In the genomic region with DNA sequence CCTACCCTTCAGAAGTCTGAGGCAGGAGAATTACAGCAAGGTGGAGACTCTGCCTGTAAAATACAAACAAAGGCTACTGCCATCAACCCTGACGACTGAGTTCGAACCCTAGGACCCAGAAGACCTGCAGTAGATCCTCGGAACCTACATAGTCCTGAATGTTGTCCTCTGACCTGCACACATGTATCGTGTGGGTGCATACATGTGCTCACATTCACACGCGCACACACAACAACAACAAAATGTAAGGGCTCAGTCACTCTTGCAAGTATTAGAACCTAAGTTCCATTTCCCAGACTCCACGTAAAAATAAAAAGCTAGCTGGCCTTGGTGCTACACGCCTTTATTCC, we compare ENCODE assay signal across 8 mouse cellular contexts. TPM values are rescaled to one million over a fixed set of nuclear protein-coding genes. Genes with fewer than 3 reads are reported as not detected.
DNase-seq lines count a peak whose midpoint lies in the region; ATAC-seq and TF ChIP-seq lines count a peak whose summit lies in the region.

No protein-coding gene starts in this region.

- DNase-seq in heart, adult 18-20 months, result no peak
- DNase-seq in forebrain, embryonic 14.5 days (ENCODE audit: low spot score), result no peak
- DNase-seq in B cell, adult 2 months, result no peak
- no peak for DNase-seq in right cerebral cortex, postnatal 10 days (ENCODE audit: low spot score in 2 of 2)
- DNase-seq in ovary, postnatal 36 days (ENCODE audit: low spot score), result no peak

- H3K36me3 ChIP-seq in heart, embryonic 12.5 days, result peaks cover 31% of the 10 kb centered on the region
- peaks cover 27% of the 10 kb centered on the region for H3K36me3 ChIP-seq in E14TG2a.4 (ENCODE audit: insufficient read depth, low read length)
- peaks cover 24% of the 10 kb centered on the region for H3K36me3 ChIP-seq in forebrain, embryonic 14.5 days (ENCODE audit: control insufficient read depth, insufficient read depth, low read length)
- H3K36me3 ChIP-seq in liver, embryonic 15.5 days (replicated peaks), result peaks cover 19% of the 10 kb centered on the region

- peak overlapping the region; percentile 95 for H3K4me2 ChIP-seq in heart, embryonic 12.5 days
- H3K4me2 ChIP-seq in forebrain, embryonic 14.5 days (ENCODE audit: low read length), result peak overlapping the region; percentile 86
- H3K4me2 ChIP-seq in liver, embryonic 15.5 days, result peak overlapping the region; percentile 90

- H3K27ac ChIP-seq in heart, embryonic 12.5 days (ENCODE audit: poor library complexity, severe bottlenecking), result no peak overlapping the region
- H3K27ac ChIP-seq in forebrain, embryonic 14.5 days (ENCODE audit: low read depth, low read length), result no peak overlapping the region; the same call in 1 of the 2 replicates
- H3K27ac ChIP-seq in liver, embryonic 15.5 days (replicated peaks), result peak overlapping the region; percentile 53

- H3K4me1 ChIP-seq in heart, embryonic 12.5 days (replicated peaks), result peaks cover 33% of the 10 kb centered on the region
- peaks cover 17% of the 10 kb centered on the region for H3K4me1 ChIP-seq in E14TG2a.4 (replicated peaks; ENCODE audit: low read depth, low read length)
- peaks cover 6% of the 10 kb centered on the region for H3K4me1 ChIP-seq in forebrain, embryonic 14.5 days (ENCODE audit: control insufficient read depth, insufficient read depth, low read length)
- H3K4me1 ChIP-seq in liver, embryonic 15.5 days (replicated peaks), result peaks cover 41% of the 10 kb centered on the region

- 0 out of 2 replicates have a peak, but pooled peaks cover 3% of the 10 kb centered on the region for H3K27me3 ChIP-seq in heart, embryonic 12.5 days (replicated peaks)
- peaks cover 42% of the 10 kb centered on the region for H3K27me3 ChIP-seq in E14TG2a.4 (ENCODE audit: insufficient read depth, low read length)
- 0 out of 2 replicates have a peak, but pooled peaks cover 6% of the 10 kb centered on the region for H3K27me3 ChIP-seq in forebrain, embryonic 14.5 days (replicated peaks; ENCODE audit: control insufficient read depth, insufficient read depth, low read length)
- peaks cover 11% of the 10 kb centered on the region for H3K27me3 ChIP-seq in liver, embryonic 15.5 days

- WGBS in heart, embryonic 12.5 days, result 26% methylated on average over 8 of the region's 8 CpGs
- WGBS in forebrain, embryonic 14.5 days, result 29% methylated on average over 8 of the region's 8 CpGs
- WGBS in liver, embryonic 15.5 days (ENCODE audit: insufficient replicate concordance), result 28% methylated on average over 8 of the region's 8 CpGs

- no peaks in the 10 kb centered on the region for H3K9me3 ChIP-seq in heart, embryonic 12.5 days (replicated peaks)
- no peaks in the 10 kb centered on the region for H3K9me3 ChIP-seq in E14TG2a.4 (ENCODE audit: low read length)
- H3K9me3 ChIP-seq in forebrain, embryonic 14.5 days (replicated peaks; ENCODE audit: control insufficient read depth, low read length), result no peaks in the 10 kb centered on the region
- no peaks in the 10 kb centered on the region for H3K9me3 ChIP-seq in liver, embryonic 15.5 days (replicated peaks)

- peak overlapping the region; percentile 100 for H3K9ac ChIP-seq in heart, embryonic 12.5 days
- H3K9ac ChIP-seq in forebrain, embryonic 14.5 days (ENCODE audit: low read length), result peak overlapping the region; percentile 97
- peak overlapping the region; percentile 65 for H3K9ac ChIP-seq in liver, embryonic 15.5 days

- no peak for ATAC-seq in heart, embryonic 12.5 days (ENCODE audit: insufficient number of reproducible peaks, low FRiP score)
- ATAC-seq in forebrain, embryonic 14.5 days, result no peak
- ATAC-seq in liver, embryonic 15.5 days (ENCODE audit: insufficient read depth), result peak; percentile 5; the same call in 1 of the 2 replicates

- peak overlapping the region; percentile 100 for H3K4me3 ChIP-seq in heart, embryonic 12.5 days
- peak overlapping the region; percentile 90 for H3K4me3 ChIP-seq in E14TG2a.4 (replicated peaks; ENCODE audit: low read length)
- H3K4me3 ChIP-seq in forebrain, embryonic 14.5 days (ENCODE audit: low read depth, low read length), result peak overlapping the region; percentile 95
- H3K4me3 ChIP-seq in liver, embryonic 15.5 days (replicated peaks), result peak overlapping the region; percentile 92

- TF ChIP-seq CTCF in E14TG2a.4 (conservative IDR thresholded peaks at IDR 0.05; ENCODE audit: low read length), result no peak

RNA-seq across cellular contexts. Expression of a gene that starts 0.6 kb away (rescaled TPM):
- 29.2 and 35.2 TPM in 2 replicates for polyA plus RNA-seq in heart, embryonic 12.5 days (2016; fragmentation: Nextera tagmentation; extraction: Ambion mirVana)
- total RNA-seq in heart, adult 18-20 months (2021), result 10 to 100 TPM; 37.8 to 39.6 TPM
- 23.0 and 30.5 TPM in 2 replicates for polyA plus RNA-seq in forebrain, embryonic 14.5 days (2014; fragmentation: Nextera tagmentation; extraction: Ambion mirVana)
- 12.3 and 12.6 TPM in 2 replicates for polyA plus RNA-seq in liver, embryonic 15.5 days (2015; fragmentation: Nextera tagmentation; extraction: Ambion mirVana)

RNA-seq across cellular contexts. Expression of a gene that starts 28.2 kb away (rescaled TPM):
- 12.1 and 12.3 TPM in 2 replicates for polyA plus RNA-seq in heart, embryonic 12.5 days (2016; fragmentation: Nextera tagmentation; extraction: Ambion mirVana)
- 1 to 10 TPM; 8.5 to 8.6 TPM for total RNA-seq in heart, adult 18-20 months (2021)
- 6.7 and 7.2 TPM in 2 replicates for polyA plus RNA-seq in forebrain, embryonic 14.5 days (2014; fragmentation: Nextera tagmentation; extraction: Ambion mirVana)
- polyA plus RNA-seq in liver, embryonic 15.5 days (2015; fragmentation: Nextera tagmentation; extraction: Ambion mirVana), result 4.4 and 4.5 TPM in 2 replicates
